Mouse (Mus musculus) inflammation-experienced regulatory T-cells, adult 16 weeks (primary cell): ENCODE results near the gene Kif15. TPM values are rescaled to one million over a fixed set of nuclear protein-coding genes. Genes with fewer than 3 reads are reported as not detected.

Source experiments
- polyA plus RNA-seq: library from polyadenylated mRNA; unstranded; fragments of 100-300 nt; shearing (Covaris generic); gene quantifications from one replicate; pipeline ENCODE4 v1.2.1, GENCODE M21; 2017

The Kif15 gene
- 6.9 TPM for polyA plus RNA-seq

GRCm38 (mm10) chr9:122950643-122951475, at the start of gene Kif15, which contains the start of gene 1110059G10Rik:
TSS of gene Kif15 (plus strand) at chr9:122951046.
TSS of gene 1110059G10Rik (minus strand) at chr9:122951000.

GRCm38 (mm10) chr9:122922936-122923381, 27.9 kb upstream of the Kif15 start, which contains the start of gene Zfp105:
TSS of gene Zfp105 (plus strand) at chr9:122923072.

GRCm38 (mm10) chr9:123020995-123021631, 70.3 kb downstream of the Kif15 start, which contains the start of gene Tmem42:
TSS of gene Tmem42 (plus strand) at chr9:123021326.

GRCm38 (mm10) chr9:123034426-123034825, 83.6 kb downstream of the Kif15 start, which contains the start of gene Tgm4:
TSS of gene Tgm4 (plus strand) at chr9:123034726.

Other genes starting within 250 kb of the Kif15 start
- gene Topaz1, start 203.7 kb upstream of the Kif15 start, polyA plus RNA-seq, result 0.18 TPM
- 20.0 TPM for gene Tcaim, start 145.5 kb upstream of the Kif15 start, polyA plus RNA-seq
- 1.4 TPM for gene Gm35549, start 107.0 kb upstream of the Kif15 start, polyA plus RNA-seq
- 118 TPM for gene Zfp445, start 85.0 kb upstream of the Kif15 start, polyA plus RNA-seq
- gene Zkscan7, start 65.4 kb upstream of the Kif15 start, polyA plus RNA-seq, result 6.6 TPM
- not detected for gene Zfp105, start 28.0 kb upstream of the Kif15 start, polyA plus RNA-seq
- gene 1110059G10Rik, start within 50 bp of the Kif15 start, polyA plus RNA-seq, result 34.1 TPM
- 18.6 TPM for gene Tmem42, start 70.3 kb downstream of the Kif15 start, polyA plus RNA-seq
- 1.0 TPM for gene Tgm4, start 83.7 kb downstream of the Kif15 start, polyA plus RNA-seq
- gene Zdhhc3, start 162.2 kb downstream of the Kif15 start, polyA plus RNA-seq, result 20.6 TPM
- 99.4 TPM for gene Exosc7, start 162.2 kb downstream of the Kif15 start, polyA plus RNA-seq
- gene Clec3b, start 199.9 kb downstream of the Kif15 start, polyA plus RNA-seq, result not detected